Mouse (Mus musculus): Measurements from ENCODE around the gene Cacna2d2. TPM values are rescaled to one million over a fixed set of nuclear protein-coding genes. Genes with fewer than 3 reads are reported as not detected.

Cacna2d2 gene
- total RNA-seq, 2 experiments from 2014 or later = 12.3 to 13.4 TPM

DNA sequence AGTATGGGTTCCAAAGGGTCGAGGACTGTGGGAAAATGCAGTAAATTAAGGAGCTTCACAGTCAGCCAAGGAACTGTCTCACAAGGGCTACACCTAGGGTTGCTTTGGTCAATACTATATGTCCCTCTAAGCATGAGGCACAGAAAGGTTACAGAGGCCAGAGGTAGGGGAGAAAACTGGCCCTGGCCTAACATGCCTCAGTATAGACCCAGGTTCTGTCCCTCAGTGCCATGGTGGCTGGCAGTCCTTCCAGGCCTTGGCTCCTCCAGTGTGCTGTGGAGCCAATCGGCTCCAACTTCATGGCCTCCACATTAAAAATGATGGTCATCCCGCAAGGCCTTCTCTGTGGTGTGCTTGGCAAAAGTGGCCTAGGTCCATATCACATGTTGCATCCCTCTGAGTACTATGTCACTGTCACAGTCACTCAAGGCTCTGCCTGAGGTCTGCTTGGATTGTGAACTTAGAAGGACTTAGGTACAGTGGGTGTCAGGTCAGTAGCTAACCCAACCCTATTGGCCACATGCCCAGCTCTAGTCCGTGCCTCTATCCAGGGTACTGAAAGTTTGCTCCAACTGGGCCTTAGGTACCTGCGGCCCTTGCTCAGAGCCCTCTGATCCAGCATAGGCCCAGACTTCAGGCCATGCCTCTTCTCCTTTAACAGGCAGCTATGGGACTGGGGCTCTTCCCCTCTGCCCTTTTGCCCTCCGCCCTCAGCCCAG, 87.3 kb downstream of the Cacna2d2 start:
- no peak for DNase-seq (ENCODE audit: low spot score)
- intact Hi-C loops (cut with DNase I) = no loop called here

DNA sequence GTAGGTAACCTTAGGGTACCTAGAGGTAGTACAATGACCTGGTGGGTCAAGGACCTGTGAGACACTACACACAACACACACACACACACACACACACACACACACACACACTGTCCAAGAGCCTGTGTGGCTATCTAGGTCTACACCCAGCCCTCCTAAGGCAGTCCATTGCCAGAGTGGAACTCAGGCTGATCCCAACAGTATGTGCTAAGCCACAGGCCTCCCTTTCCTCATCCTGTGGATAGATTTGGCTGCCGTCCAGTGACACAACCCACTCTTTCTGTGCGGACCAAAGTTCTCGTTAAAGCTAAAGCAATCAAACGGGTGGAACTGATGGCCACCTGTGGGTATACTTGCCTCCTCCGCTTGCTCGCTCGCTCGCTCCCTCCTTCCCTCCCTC, 90.7 kb downstream of the Cacna2d2 start:
- no peak for DNase-seq (ENCODE audit: low spot score)
- intact Hi-C loops (cut with DNase I) = loop anchor here (5.0 kb wide), 1 partner anchor 103 kb away; no protein-coding TSS in a partner anchor

DNA sequence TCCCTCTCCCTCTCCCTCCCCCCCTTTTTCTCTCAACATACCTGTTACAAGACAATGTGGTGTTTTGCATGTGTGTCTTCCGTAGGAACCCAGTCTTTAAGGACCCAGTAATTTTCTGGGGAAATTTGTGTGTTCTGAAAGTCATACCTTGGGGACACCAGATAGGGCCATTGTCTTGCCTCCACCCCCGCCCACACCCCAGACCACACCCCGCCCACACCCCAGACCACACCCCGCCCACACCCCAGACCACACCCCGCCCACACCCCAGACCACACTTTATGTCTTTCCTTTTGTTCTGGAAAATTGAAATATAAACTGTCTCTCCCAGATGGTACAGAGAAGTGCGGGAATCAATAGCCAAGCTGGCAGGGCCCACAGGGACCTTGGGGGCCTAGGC, 91.2 kb downstream of the Cacna2d2 start:
- intact Hi-C loops (cut with DNase I) = loop anchor here (5.0 kb wide), 1 partner anchor 103 kb away; no protein-coding TSS in a partner anchor
- no peak for DNase-seq (ENCODE audit: low spot score)

DNA sequence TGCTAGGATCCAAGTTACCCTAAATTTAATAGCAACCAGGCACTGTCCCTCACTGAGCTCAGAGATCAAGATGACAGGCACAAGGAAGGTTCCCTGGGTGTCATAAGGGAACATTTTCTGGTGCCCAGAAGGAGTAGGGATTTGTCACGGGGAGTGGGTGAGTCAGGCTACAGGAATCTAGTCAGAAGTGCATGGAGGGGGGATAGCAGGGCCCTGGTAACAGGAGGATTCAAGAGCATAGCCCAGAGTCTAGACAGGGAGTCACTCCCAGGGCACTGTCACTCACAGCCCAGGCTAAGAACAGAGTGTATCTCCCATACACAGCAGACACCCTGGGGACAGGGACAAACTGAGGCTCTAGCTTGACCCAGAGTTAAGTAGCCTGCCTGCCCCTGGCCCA, 94.1 kb downstream of the Cacna2d2 start:
- intact Hi-C loops (cut with DNase I) = loop anchor here (5.0 kb wide), 1 partner anchor 106 kb away; no protein-coding TSS in a partner anchor
- DNase-seq (ENCODE audit: low spot score) = no peak

DNA sequence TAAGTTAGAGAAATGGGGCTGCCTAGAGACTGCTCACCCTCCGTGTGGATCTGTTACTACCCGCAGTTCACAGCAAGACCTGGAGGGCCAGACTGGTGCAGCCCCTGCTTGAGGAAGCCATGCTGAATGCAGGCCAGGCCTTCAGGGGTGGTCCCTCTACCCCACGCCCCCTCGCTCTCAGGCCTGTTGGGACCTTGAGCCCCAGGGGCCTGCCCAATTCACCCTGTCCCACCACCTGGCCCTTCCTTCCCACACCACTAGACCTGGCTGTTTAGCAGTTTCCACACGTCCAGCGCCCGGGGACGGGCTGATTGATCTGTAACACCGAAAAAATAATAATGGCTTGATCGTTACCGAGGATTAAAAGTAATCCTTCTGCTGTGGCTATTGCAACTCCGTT, 94.8 kb downstream of the Cacna2d2 start:
- intact Hi-C loops (cut with DNase I) = loop anchor here (5.0 kb wide), 1 partner anchor 107 kb away; no protein-coding TSS in a partner anchor
- DNase-seq (ENCODE audit: low spot score) = no peak

DNA sequence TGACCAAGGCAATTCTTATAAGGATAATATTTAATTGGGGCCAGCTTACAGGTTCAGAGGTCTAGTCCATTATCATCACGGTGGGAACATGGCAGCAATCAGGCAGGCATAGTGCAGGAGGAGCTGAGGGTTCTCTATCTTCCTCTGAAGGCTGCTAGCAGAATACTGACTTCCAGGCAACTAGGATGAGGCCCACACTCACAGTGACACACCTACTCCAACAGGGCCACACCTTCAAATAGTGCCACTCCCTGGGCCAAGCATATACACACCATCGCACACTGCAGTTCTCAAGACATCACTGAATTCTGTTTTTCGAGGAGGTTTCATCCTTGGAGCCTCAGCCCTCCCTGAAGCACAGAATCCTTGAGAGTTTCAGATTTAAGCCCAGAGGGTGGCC, 96.9 kb downstream of the Cacna2d2 start:
- intact Hi-C loops (cut with DNase I) = no loop called here
- no peak for DNase-seq (ENCODE audit: low spot score)

DNA sequence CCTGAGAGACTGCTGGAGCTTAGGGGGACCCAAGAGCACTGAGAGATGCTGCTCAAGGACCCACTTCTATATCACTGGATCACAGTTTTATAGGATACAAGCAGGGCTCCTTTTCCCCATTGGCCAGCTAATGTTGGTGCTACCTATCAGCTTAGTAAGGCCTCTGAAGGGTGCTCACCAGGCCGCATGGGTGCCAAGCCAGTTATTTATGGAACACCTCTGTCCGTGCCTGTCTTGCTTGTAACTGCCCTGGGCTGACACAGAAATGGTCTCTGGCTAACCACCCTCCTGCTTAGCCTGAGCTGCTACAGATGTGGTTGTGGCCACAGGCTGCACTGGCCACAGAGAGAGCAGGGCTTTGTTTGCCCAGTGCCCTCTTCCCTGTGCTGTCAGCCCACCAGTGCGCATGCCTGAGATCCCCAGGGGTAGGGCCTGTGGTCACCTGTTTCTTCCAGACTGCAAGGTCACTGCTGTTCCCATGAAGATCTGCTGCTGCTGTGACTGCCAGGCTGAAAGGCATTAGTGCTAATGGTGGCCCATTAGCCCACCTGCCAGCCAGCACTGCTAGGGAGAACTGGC, 101.4 kb downstream of the Cacna2d2 start:
- intact Hi-C loops (cut with DNase I) = no loop called here

DNA sequence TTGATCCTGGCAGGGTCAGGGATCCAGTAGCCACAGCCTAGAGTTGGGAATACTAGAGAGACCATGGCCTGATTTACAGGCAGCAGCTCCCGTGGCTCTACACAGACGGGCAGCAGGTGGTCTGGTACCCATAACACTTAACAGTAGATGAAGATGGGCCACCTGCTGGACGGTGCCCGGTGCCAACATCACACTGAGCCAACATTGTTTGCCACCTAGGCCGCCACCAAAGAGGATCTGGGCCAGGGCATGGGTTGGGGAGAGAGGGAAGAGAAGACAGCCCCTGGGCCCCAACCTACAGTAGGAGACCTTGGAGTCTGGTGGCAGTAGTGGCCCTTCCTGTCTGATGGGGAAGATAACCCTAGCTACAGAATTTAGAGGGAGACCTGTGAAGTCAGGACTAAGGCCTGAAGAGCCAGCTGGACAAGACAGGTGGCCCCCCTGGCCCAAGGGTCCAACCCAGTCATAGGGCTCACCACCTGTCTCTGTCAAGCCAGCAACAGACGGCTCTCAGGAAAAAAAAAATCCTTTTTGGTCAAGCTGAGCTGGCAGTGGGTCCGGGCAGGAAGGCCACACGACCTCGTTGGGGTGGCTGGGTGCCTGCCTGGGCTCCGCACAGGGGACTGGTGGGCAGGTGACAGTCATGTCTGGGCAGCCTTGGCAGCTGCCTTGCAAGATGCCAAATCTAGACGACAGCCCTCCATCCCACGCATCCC, 102.9 kb downstream of the Cacna2d2 start:
- DNase-seq (ENCODE audit: low spot score) = no peak
- intact Hi-C loops (cut with DNase I) = no loop called here

More for the DNA sequence above, 101.4 kb downstream of the Cacna2d2 start:
- no peak for DNase-seq (ENCODE audit: low spot score)

DNA sequence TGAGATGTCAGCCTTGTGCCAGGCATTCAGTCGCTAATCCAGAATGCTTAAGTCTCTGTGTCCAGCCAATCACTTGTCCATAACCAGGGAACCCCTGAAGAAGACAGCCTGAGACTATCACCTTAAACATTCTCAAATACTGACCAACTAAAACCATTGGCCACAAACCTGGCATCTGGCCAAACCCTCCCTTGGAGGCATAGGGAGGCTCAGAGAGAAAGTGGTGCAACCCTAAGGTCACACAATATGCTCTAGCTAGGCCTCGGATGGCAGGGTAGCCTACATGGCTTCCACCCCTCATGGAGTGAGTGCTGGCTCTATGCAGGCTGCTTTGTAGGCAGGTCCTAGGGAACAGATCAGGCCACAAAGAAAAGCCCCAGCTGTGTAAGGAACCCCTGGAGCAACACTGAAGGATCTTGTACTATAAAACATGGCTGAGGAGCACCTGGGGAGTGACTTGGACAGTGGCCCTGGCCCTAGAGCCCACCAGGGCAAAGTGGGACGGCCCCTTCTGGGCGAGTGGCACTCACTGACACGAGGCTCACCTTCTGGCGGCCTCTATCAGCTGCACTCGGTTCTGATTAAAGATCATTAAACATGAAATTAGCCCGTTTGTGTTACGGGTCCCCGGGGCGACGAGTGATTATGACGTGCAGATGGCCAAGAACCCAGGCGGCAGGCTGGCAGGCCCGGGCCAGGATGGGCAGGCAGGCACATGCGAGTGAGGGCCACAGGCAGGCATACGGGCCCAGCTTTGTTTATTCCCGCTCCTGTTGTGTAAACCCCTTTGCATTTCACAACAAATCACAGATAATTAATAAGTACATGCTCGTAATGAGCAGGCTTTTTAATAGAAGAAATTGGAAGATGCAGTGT, 105.5 kb downstream of the Cacna2d2 start:
- intact Hi-C loops (cut with DNase I) = no loop called here
- DNase-seq (ENCODE audit: low spot score) = no peak

DNA sequence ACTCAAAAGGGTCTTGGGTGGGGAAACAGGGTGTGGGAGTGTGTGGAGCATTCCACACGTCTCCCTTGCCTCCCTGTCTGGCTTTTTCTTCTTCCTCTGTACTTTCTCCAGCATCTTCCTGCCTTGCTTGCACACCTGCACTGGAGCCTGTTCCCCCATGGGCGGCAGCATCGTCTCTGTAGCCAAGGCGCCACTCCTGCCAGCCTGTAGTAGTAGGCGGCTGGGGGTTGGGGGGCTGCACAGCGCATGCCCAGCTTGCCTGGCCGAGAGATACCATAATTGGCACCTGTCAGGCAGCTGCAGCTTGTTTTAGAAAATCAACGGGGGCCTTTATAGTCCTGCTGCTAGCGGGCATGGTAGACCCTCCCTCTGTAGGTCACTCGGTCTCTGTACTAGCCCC, 108.9 kb downstream of the Cacna2d2 start:
- no peak for DNase-seq (ENCODE audit: low spot score)
- intact Hi-C loops (cut with DNase I) = no loop called here

DNA sequence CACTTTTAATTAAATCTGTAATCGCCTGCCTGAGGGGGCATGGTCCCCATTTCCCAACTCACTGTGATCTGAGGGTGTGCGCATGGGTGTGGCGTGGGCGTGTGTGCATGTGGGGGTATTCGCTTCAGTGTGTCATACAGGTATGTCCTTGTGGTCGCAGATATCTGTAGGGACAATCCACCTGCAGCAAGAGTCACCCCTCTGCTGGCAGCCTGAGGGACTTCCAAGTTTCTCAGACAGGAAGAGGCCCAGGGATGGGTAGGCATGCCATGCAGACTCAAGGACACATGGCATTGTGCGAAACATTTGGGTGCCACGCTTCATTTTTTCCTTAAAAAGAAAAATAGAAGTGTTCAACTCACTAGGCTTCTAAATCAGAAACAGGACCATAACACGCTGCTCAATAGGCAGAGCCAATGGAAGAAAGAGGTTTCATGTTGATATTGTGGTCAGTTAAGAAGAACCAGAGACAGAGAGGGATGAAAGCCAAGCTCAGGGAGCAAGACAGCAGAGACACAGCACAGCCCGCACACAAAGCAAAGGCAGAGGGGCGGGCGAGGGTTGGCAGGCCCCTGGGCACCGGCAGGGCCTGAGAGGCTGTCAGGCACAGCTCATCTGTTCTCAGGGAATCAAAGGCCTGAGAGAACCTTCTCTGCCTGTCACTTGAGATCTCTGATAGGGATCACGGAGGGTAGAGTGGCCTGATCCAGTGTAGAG, 111.1 kb downstream of the Cacna2d2 start:
- DNase-seq (ENCODE audit: low spot score) = no peak
- intact Hi-C loops (cut with DNase I) = loop anchor here (5.0 kb wide), 1 partner anchor 218 kb away; no protein-coding TSS in a partner anchor

DNA sequence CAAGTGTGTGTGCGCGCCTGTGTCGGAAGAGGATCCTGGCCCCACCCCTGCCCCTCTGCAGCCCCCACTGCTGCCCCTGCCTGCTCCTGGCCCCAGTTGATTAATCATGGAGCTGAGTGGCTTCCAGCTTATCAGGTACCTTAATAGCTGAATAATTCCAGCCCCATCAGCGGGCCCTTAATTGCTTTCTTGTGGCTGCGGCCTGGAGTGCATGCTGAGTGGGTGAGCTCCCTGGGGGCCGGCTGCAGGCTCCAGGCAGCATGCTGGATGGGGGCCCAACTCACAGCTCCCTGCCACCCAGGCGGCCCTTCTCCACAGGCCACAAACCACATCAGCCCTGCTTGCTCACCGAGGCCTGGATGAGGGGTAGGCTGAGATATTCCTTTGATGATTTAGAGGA, 112.0 kb downstream of the Cacna2d2 start:
- intact Hi-C loops (cut with DNase I) = loop anchor here (5.0 kb wide), 1 partner anchor 219 kb away; no protein-coding TSS in a partner anchor
- DNase-seq (ENCODE audit: low spot score) = no peak

DNA sequence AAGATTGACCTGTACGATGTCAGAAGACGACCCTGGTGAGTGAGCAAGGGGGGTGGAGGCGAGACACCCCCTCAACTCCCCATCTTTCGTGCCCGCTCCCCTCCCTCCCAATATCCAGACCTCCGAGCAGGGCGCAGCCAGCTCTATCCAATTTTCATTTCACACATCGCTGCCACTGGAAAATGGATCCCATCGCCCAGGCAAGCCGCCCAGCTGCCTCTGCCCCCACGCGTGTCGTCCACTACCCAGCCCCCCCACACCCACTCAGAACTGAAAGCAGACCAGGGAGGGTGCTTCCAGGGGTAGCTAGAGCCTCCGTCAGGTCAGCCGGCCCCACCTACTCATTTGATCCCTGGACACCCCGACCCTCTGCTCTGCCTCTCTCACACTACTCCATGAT, 112.9 kb downstream of the Cacna2d2 start:
- intact Hi-C loops (cut with DNase I) = loop anchor here (5.0 kb wide), 1 partner anchor 220 kb away; no protein-coding TSS in a partner anchor
- DNase-seq (ENCODE audit: low spot score) = no peak

DNA sequence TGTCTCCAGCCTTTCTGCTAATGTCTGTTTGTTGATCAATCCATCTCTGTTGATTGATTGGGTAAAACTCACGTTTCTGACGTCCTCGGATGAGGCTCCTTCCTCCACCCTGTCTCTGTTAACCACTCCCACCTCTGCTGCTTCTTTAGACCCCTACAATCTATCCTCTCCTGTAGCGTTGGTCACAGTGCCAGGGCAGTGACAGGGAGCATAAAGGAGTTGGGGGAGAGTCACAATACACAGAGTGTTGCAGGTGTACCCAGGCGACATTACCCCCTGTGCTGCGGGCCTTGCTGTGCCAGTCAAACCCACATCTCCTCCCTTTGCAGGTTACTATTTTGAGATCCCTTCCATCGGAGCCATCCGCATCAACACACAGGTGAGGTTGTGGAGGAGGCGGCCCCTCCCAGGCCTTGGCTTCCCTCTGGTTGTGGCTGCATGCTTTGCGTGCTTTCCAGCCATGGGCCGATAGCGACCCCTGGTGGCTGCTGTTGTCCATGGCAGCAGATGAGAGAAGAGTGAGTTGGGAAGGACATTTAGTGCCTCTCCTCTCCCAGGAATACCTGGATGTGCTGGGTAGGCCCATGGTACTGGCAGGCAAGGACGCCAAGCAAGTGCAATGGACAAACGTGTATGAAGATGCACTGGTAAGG, 115.0 kb downstream of the Cacna2d2 start:
- intact Hi-C loops (cut with DNase I) = loop anchor here (1.0 to 5.0 kb wide), 3 partner anchors 148 to 222 kb away; no protein-coding TSS in a partner anchor
- DNase-seq (ENCODE audit: low spot score) = peak; percentile 21

DNA sequence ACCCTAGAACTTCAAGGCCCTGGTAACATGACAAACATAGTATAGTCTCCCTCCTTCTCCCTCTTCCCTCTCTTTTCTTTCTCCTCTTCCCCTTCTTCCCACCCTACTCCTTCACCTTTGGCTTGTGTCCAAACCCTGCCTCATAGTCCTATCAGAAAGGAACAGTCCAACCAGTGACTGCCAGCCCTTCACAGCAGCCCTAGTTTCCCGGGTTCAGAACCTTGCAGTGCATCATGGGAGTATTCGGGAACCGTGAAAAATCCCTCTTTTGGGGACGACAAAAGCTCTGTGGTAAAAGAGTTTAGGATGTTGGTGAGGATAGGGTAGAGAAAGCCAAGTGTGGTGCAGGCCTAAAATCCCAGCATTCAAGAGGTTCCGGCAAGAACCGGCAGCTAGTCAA, 120.9 kb downstream of the Cacna2d2 start:
- intact Hi-C loops (cut with DNase I) = no loop called here
- DNase-seq (ENCODE audit: low spot score) = no peak

DNA sequence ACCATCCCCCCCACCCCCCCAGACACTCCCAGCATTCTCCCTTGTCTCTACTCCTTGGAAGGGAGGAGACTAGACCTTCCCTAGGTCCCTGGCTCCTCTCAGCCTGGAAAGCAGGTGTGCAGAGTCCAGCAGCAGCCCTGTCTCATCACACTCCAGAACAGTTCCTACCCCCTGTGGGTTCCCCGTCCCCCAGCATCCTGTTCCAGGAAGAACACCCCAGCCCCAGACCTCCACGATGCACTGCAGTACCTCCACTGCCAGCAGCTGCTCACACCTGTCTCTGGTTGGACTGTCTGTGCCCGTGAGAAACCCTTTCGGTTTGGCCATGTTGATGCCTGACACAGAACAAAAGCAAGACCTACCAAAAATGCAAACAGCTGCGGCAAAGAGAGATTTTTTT, 121.8 kb downstream of the Cacna2d2 start:
- no peak for DNase-seq (ENCODE audit: low spot score)
- intact Hi-C loops (cut with DNase I) = no loop called here

DNA sequence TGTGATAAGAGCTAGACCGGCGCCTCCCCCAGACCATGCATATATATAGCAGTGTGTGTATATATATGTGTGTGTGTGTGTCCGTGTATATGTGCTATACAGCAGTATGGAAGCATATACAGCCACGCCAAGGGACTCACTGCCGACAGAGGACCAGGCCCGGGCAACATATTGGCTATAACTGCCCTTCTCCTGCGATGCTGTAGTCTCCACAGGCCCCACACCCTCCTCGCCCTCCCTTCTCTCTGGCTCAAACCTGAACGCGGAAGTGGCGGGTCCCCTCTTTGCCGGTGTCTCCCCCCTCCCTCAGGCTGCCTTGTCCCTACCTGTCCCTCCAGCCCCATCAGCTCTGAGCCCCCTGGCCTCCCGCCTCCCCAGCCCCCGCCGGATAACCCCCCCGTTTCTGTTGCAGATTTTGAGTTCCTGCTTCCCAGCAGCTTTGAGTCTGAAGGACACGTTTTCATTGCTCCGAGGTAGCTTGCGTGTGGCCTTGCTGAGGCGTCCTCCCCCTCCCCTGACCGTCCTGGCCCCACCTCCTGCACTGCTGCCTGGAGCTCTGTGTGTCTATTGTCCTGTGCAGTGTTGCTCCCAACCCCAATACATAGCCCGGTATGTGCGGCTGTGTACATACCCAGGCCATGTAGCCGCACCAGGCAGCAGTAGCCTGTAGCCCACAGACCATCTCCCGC, 122.4 kb downstream of the Cacna2d2 start:
- intact Hi-C loops (cut with DNase I) = no loop called here

DNA sequence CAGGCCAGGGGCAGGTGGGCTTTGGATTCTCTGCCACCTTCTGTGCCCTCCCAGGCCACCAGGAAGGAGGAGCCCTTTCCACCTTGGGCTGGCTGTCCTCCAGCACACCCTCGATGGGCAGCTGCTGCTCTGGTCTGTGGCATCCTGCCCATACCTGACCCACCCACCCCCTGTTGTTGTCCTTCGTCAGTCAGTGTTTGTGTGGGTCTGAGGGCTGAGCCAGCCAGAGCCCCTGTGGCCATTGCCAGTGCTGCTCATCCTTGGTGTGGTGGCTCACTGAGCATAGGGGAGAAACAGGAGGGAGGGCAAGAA, 122.9 kb downstream of the Cacna2d2 start:
- intact Hi-C loops (cut with DNase I) = no loop called here
- no peak for DNase-seq (ENCODE audit: low spot score)

More for the DNA sequence above, 122.4 kb downstream of the Cacna2d2 start:
- no peak for DNase-seq (ENCODE audit: low spot score)
